8 mouse cellular contexts compared by ENCODE assay signal in genomic region chr11:69855347-69855746, GRCm38 (mm10). TPM values are rescaled to one million over a fixed set of nuclear protein-coding genes. Genes with fewer than 3 reads are reported as not detected.
DNase-seq lines count a peak whose midpoint lies in the region; ATAC-seq lines count a peak whose summit lies in the region.

No protein-coding gene starts in this region.

- no peak overlapping the region for H3K9ac ChIP-seq in embryonic facial prominence, embryonic 15.5 days
- H3K9ac ChIP-seq in kidney, embryonic 14.5 days (ENCODE audit: low read depth, low read length), result peak overlapping the region; percentile 12; the same call in 1 of the 2 replicates

- no peaks in the 10 kb centered on the region for H3K9me3 ChIP-seq in embryonic facial prominence, embryonic 15.5 days (replicated peaks)
- H3K9me3 ChIP-seq in kidney, embryonic 14.5 days (ENCODE audit: control insufficient read depth, low read length), result no peaks in the 10 kb centered on the region

- WGBS in embryonic facial prominence, embryonic 15.5 days, result 16% methylated on average over 16 of the region's 16 CpGs
- 24% methylated on average over 16 of the region's 16 CpGs for WGBS in kidney, embryonic 14.5 days

- no peak for ATAC-seq in embryonic facial prominence, embryonic 15.5 days (ENCODE audit: insufficient number of reproducible peaks, low FRiP score, low TSS enrichment, low read depth)
- peak; percentile 66 for ATAC-seq in kidney, embryonic 14.5 days (ENCODE audit: low FRiP score, low TSS enrichment)
- ATAC-seq in megakaryocyte-erythroid progenitor cell, adult 5-6 weeks (replicated peaks; ENCODE audit: low FRiP score, low TSS enrichment, poor library complexity, severe bottlenecking), result 0 out of 2 replicates have a peak, but pooled peaks have one; percentile 21

- H3K4me2 ChIP-seq in embryonic facial prominence, embryonic 15.5 days (replicated peaks), result 0 out of 2 replicates have a peak overlapping the region, but pooled peaks have one; percentile 17
- H3K4me2 ChIP-seq in kidney, embryonic 14.5 days (replicated peaks; ENCODE audit: low read depth, low read length), result no peak overlapping the region

- peak; percentile 94 for DNase-seq in heart, adult 11 months
- DNase-seq in heart, adult 9 months (ENCODE audit: low spot score in 2 of 2), result no peak
- DNase-seq in R1 (ENCODE audit: low read depth, low spot score), result peak; percentile 90
- DNase-seq in thymus, postnatal 25 days, result peak; percentile 68
- DNase-seq in layer of hippocampus, postnatal 14 days (ENCODE audit: low spot score in 2 of 2), result no peak

- H3K27me3 ChIP-seq in embryonic facial prominence, embryonic 15.5 days, result peaks cover 16% of the 10 kb centered on the region
- peaks cover 9% of the 10 kb centered on the region for H3K27me3 ChIP-seq in kidney, embryonic 14.5 days (ENCODE audit: control insufficient read depth, insufficient read depth, low read length)

- H3K36me3 ChIP-seq in embryonic facial prominence, embryonic 15.5 days, result peaks cover 24% of the 10 kb centered on the region
- H3K36me3 ChIP-seq in kidney, embryonic 14.5 days (ENCODE audit: control insufficient read depth, insufficient read depth, low read length), result peaks cover 20% of the 10 kb centered on the region

- H3K27ac ChIP-seq in embryonic facial prominence, embryonic 15.5 days (replicated peaks), result no peak overlapping the region
- no peak overlapping the region for H3K27ac ChIP-seq in kidney, embryonic 14.5 days (ENCODE audit: low read depth, low read length)

- no peak overlapping the region for H3K4me3 ChIP-seq in embryonic facial prominence, embryonic 15.5 days (replicated peaks)
- no peak overlapping the region; the same call in 1 of the 2 replicates for H3K4me3 ChIP-seq in kidney, embryonic 14.5 days (ENCODE audit: low read length)

- peaks cover 23% of the 10 kb centered on the region for H3K4me1 ChIP-seq in embryonic facial prominence, embryonic 15.5 days
- peaks cover 4% of the 10 kb centered on the region; the same call in 1 of the 2 replicates for H3K4me1 ChIP-seq in kidney, embryonic 14.5 days (ENCODE audit: control insufficient read depth, insufficient read depth, low read length)

RNA-seq across cellular contexts. Expression of gene Tnk1, which starts 3.2 kb away (rescaled TPM):
- polyA plus RNA-seq in embryonic facial prominence, embryonic 15.5 days (2015; fragmentation: Nextera tagmentation; extraction: Ambion mirVana), result 6.9 TPM in 2 replicates
- 2.3 and 4.9 TPM in 2 replicates for polyA plus RNA-seq in kidney, embryonic 14.5 days (2014; fragmentation: Nextera tagmentation; extraction: Ambion mirVana)
- 0.48 TPM in 1 of 2 replicates, not detected in the other for total RNA-seq in megakaryocyte-erythroid progenitor cell, adult 5-6 weeks (2014; fragmentation: Nextera tagmentation)
- 0.34 TPM in 1 of 2 replicates, not detected in the other for total RNA-seq in megakaryocyte-erythroid progenitor cell, adult 5-6 weeks (2017)
- total RNA-seq in layer of hippocampus, postnatal 14 days (2021), result not detected

RNA-seq across cellular contexts. Expression of gene Plscr3, which starts 9.2 kb away (rescaled TPM):
- polyA plus RNA-seq in embryonic facial prominence, embryonic 15.5 days (2015; fragmentation: Nextera tagmentation; extraction: Ambion mirVana), result 126 and 148 TPM in 2 replicates
- 84.3 and 105 TPM in 2 replicates for polyA plus RNA-seq in kidney, embryonic 14.5 days (2014; fragmentation: Nextera tagmentation; extraction: Ambion mirVana)
- 54.7 and 61.3 TPM in 2 replicates for total RNA-seq in megakaryocyte-erythroid progenitor cell, adult 5-6 weeks (2014; fragmentation: Nextera tagmentation)
- total RNA-seq in megakaryocyte-erythroid progenitor cell, adult 5-6 weeks (2017), result 14.5 and 14.8 TPM in 2 replicates
- total RNA-seq in layer of hippocampus, postnatal 14 days (2021), result 10 to 100 TPM; 22.0 to 23.3 TPM

RNA-seq across cellular contexts. Expression of gene Tmem256, which starts 17.0 kb away (rescaled TPM):
- 388 and 399 TPM in 2 replicates for polyA plus RNA-seq in embryonic facial prominence, embryonic 15.5 days (2015; fragmentation: Nextera tagmentation; extraction: Ambion mirVana)
- polyA plus RNA-seq in kidney, embryonic 14.5 days (2014; fragmentation: Nextera tagmentation; extraction: Ambion mirVana), result 354 and 512 TPM in 2 replicates
- total RNA-seq in megakaryocyte-erythroid progenitor cell, adult 5-6 weeks (2014; fragmentation: Nextera tagmentation), result 166 and 210 TPM in 2 replicates
- 64.8 and 66.7 TPM in 2 replicates for total RNA-seq in megakaryocyte-erythroid progenitor cell, adult 5-6 weeks (2017)
- 100 to 1,000 TPM; 150 to 162 TPM for total RNA-seq in layer of hippocampus, postnatal 14 days (2021)

RNA-seq across cellular contexts. Expression of gene Nlgn2, which starts 17.8 kb away (rescaled TPM):
- polyA plus RNA-seq in embryonic facial prominence, embryonic 15.5 days (2015; fragmentation: Nextera tagmentation; extraction: Ambion mirVana), result 10.6 and 11.6 TPM in 2 replicates
- 7.8 and 8.5 TPM in 2 replicates for polyA plus RNA-seq in kidney, embryonic 14.5 days (2014; fragmentation: Nextera tagmentation; extraction: Ambion mirVana)
- total RNA-seq in megakaryocyte-erythroid progenitor cell, adult 5-6 weeks (2014; fragmentation: Nextera tagmentation), result 7.9 and 8.3 TPM in 2 replicates
- 2.9 and 3.8 TPM in 2 replicates for total RNA-seq in megakaryocyte-erythroid progenitor cell, adult 5-6 weeks (2017)
- 100 to 1,000 TPM; 220 to 226 TPM for total RNA-seq in layer of hippocampus, postnatal 14 days (2021)

RNA-seq across cellular contexts. Expression of gene Tmem95, which starts 22.5 kb away (rescaled TPM):
- polyA plus RNA-seq in embryonic facial prominence, embryonic 15.5 days (2015; fragmentation: Nextera tagmentation; extraction: Ambion mirVana), result 0.35 and 0.47 TPM in 2 replicates
- not detected in 2 replicates for polyA plus RNA-seq in kidney, embryonic 14.5 days (2014; fragmentation: Nextera tagmentation; extraction: Ambion mirVana)
- total RNA-seq in megakaryocyte-erythroid progenitor cell, adult 5-6 weeks (2014; fragmentation: Nextera tagmentation), result not detected in 2 replicates
- not detected in 2 replicates for total RNA-seq in megakaryocyte-erythroid progenitor cell, adult 5-6 weeks (2017)
- total RNA-seq in layer of hippocampus, postnatal 14 days (2021), result not detected

Comparison
In these comparisons a context has a peak if more than half of its experiments do, and no peak if none do; other contexts are left out.
1. DNase-seq: peak in heart, adult 11 months (single experiment), R1 (single experiment) and thymus, postnatal 25 days (single experiment); none in heart, adult 9 months (0 of 2) and layer of hippocampus, postnatal 14 days (0 of 2).